Mouse (Mus musculus) spleen, adult 2 months (tissue): ENCODE measurements at regions not wholly inside any gene's neighbourhood (a gene's known extent, or its start where the extent isn't known, plus 50 kb on each side); places are given as distances from the start of the nearest gene placed in this dataset.

Source experiments
- CTCF ChIP-seq: fragments of 200-500 bp; IDR thresholded peaks from 2 replicates; pipeline ENCODE4 v1.5.1; 2011; ENCODE audit warnings: mild to moderate bottlenecking, inconsistent platforms; ENCODE audit not compliant: insufficient read depth, insufficient read length, insufficient replicate concordance; ENCODE audit errors: extremely low read depth
- POLR2A ChIP-seq: fragments of 200-500 bp; IDR thresholded peaks from 2 replicates; pipeline ENCODE4 v1.6.1; 2011; ENCODE audit warnings: low read depth, low read length, inconsistent platforms

- TF ChIP-seq CTCF = no peak
- TF ChIP-seq POLR2A = no peak
Observed at GRCm38 (mm10) chr13:110643198-110643896, 248.5 kb downstream of the Plk2 start.
